Mouse (Mus musculus) forebrain, embryonic 13.5 days (tissue): Measurements from ENCODE around the gene Psmd11. TPM values are rescaled to one million over a fixed set of nuclear protein-coding genes. Genes with fewer than 3 reads are reported as not detected.
"Not testable (repeated sequence)": the region's sequence is repeated elsewhere in the genome, so short reads cannot be mapped to it uniquely, and the experiment has no call there.

ENCODE experiments used
- ATAC-seq: fragments of 200-750 bp; cut with Nextera tagmentation; 2 replicates; pipeline ENCODE4 v1.8.0; 2017
- H3K27ac ChIP-seq: fragments of 300-500 bp; sonication (generic); 2 replicates; pipeline ENCODE4 v1.5.1; 2015; ENCODE audit warnings: inconsistent platforms, mild to moderate bottlenecking, moderate library complexity
- H3K27me3 ChIP-seq: fragments of 300-500 bp; sonication (generic); 2 replicates; pipeline ENCODE4 v1.6.1; 2015; ENCODE audit warnings: mild to moderate bottlenecking, inconsistent platforms
- H3K36me3 ChIP-seq: fragments of 300-500 bp; sonication (generic); 2 replicates; pipeline ENCODE4 v1.6.1; 2015; ENCODE audit warnings: mild to moderate bottlenecking, inconsistent platforms; ENCODE audit not compliant: poor library complexity, severe bottlenecking
- H3K4me1 ChIP-seq: fragments of 300-500 bp; sonication (generic); 2 replicates; pipeline ENCODE4 v1.6.1; 2015; ENCODE audit warnings: inconsistent platforms
- H3K4me2 ChIP-seq: fragments of 300-500 bp; sonication (generic); 2 replicates; pipeline ENCODE4 v1.6.1; 2015; ENCODE audit warnings: inconsistent platforms, mild to moderate bottlenecking, moderate library complexity
- H3K4me3 ChIP-seq: fragments of 300-500 bp; sonication (generic); 2 replicates; pipeline ENCODE4 v1.5.1; 2015; ENCODE audit warnings: mild to moderate bottlenecking, inconsistent platforms
- H3K9ac ChIP-seq: fragments of 300-500 bp; sonication (generic); 2 replicates; pipeline ENCODE4 v1.6.1; 2015; ENCODE audit warnings: mild to moderate bottlenecking, inconsistent platforms
- H3K9me3 ChIP-seq: fragments of 300-500 bp; sonication (generic); replicated peaks from 2 replicates; pipeline ENCODE4 v1.6.1; 2016; ENCODE audit warnings: inconsistent platforms
- WGBS: fragments of 180-500 bp; shearing (Covaris S2); methylation state at CpG from one replicate; pipeline ENCODE4 v1.1.7; 2015; 5-methylcytosine and 5-hydroxymethylcytosine counted together
- polyA plus RNA-seq: library from polyadenylated mRNA; unstranded; fragments of >200 nt; fragmentation: Nextera tagmentation; extraction: Ambion mirVana; gene quantifications from 2 replicates; pipeline ENCODE4 v1.2.1, GENCODE M21; 2015

The Psmd11 gene
- 370 and 373 TPM in 2 replicates for polyA plus RNA-seq

DNA sequence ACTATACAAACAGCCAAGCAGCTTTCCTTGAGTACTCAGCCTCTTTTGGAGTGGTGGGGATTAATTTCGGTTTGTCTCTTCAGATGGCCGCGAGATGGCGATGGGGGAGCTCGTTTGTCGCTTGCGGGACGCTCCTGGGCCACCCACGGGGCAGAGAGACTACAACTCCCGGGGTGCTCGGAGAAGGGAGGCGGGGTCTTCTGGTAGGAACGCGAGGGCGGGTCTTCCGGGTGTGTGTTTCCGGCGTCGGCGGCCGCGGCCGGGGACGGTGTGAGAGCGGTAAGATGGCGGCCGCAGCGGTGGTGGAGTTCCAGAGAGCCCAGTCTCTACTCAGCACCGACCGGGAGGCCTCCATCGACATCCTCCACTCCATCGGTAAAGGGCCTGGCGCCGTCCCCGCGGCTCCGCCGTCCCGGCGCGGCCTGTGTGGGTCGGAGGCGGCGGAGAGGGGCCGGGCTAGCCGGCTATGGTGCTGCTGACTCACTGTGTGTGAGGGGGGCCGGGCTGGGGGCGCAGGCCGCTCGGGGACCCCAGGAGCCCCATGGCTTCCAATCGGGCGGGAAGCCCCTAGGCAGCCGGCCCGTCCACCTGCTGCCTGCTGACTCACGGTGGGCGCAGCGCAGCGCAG, at the start of gene Psmd11:
TSS of gene Psmd11 (plus strand) at position 235 of the 628 bp plus-strand sequence.
- Histone ChIP-seq H3K9me3 (no peaks in the 10 kb centered on the region), H3K9ac (peak within 1 kb of the TSS; percentile 96), H3K27me3 (no peaks in the 10 kb centered on the region), H3K36me3 (peaks cover 15% of the 10 kb centered on the region), H3K27ac (peak within 1 kb of the TSS; percentile 88), H3K4me1 (peaks cover 8% of the 10 kb centered on the region), H3K4me2 (peak within 1 kb of the TSS; percentile 89), H3K4me3 (peak within 1 kb of the TSS; percentile 98)
- ATAC-seq, result peak; percentile 100
- under 1% methylated on average over 54 of the region's 58 CpGs for WGBS

DNA sequence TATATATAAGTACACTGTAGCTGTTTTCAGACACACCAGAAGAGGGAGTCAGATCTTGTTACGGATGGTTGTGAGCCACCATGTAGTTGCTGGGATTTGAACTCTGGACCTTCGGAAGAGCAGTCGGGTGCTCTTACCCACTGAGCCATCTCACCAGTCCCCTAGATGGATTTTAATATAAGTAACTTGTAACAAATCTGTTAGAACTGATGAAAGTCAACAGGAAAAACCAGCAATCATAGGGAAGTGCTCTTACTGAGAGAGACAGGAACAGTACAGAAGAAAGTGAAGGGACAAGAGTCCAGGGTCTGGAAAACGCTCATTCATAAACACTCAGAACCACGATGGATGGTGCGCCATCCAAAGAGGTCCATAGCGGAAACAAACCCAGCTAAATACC, 49.2 kb upstream of the Psmd11 start:
- Histone ChIP-seq H3K4me1 (peaks cover 18% of the 10 kb centered on the region), H3K36me3 (peaks cover 13% of the 10 kb centered on the region)
- WGBS, result 94% methylated on average over 7 of the region's 7 CpGs
- H3K27me3 ChIP-seq, H3K9ac ChIP-seq, H3K4me2 ChIP-seq, H3K27ac ChIP-seq, H3K9me3 ChIP-seq, H3K4me3 ChIP-seq, ATAC-seq: not testable (repeated sequence)

DNA sequence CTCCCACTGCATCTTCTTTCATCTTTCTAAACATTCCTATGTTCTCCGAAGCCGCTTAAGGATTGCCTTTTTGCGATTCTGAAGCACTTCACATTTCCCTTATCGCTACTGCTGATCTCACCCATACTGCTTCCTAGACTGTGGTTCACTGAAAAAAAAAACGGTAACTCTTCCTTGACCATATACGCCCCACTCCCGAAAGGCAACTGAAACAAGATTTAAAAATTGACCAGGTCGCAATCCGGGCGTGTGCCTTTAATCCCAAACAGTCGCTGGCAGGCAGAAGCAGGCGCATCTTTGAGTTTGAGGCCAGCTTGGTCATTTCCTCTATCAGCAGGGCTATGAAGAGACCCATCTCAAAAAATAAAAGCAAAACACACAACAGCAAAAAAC, 45.8 kb upstream of the Psmd11 start:
- H3K4me3 ChIP-seq, result peak overlapping the region; percentile 97
- 8% methylated on average over 12 of the region's 12 CpGs for WGBS
- no peaks in the 10 kb centered on the region for H3K27me3 ChIP-seq
- H3K4me2 ChIP-seq, result peak overlapping the region; percentile 71
- H3K36me3 ChIP-seq, result peaks cover 7% of the 10 kb centered on the region
- H3K9me3 ChIP-seq, result no peaks in the 10 kb centered on the region
- H3K9ac ChIP-seq, result peak overlapping the region; percentile 99
- ATAC-seq, result peak; percentile 11
- H3K4me1 ChIP-seq, result peaks cover 40% of the 10 kb centered on the region
- peak overlapping the region; percentile 91 for H3K27ac ChIP-seq

DNA sequence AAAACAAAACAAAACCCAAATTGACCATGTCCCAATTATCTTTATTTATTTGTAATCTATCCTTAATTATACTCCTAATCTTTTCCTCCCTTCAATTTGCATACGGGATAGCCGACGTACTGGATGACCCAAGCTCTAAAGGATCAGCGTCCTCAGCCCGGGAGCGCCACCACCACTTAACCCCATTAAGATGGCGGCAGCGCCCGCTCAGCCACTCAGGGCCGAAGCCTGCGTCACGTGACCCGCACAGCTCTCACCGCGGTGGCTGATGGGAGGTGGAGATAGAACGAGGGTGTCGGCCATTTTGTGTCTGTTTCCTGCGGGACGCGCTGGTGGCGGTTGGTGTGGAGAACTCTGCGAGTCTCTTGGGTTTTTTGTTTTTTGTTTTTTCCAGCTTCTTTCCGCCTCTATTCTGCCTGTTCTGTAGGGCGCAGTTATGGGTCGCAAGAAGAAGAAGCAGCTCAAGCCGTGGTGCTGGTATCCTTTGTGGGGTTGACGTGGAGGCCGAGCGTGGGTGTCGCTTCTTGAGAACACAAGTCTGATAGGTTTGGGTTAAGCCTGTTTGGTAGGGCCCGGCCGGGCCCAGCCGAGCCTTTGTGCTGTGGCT, 45.3 kb upstream of the Psmd11 start, which contains the start of gene Zfp207:
TSS of gene Zfp207 (plus strand) at position 261 of the 607 bp plus-strand sequence.
- peak; percentile 97 for ATAC-seq
- Histone ChIP-seq H3K4me1 (peaks cover 43% of the 10 kb centered on the region), H3K9me3 (no peaks in the 10 kb centered on the region), H3K27me3 (no peaks in the 10 kb centered on the region), H3K4me2 (peak within 1 kb of the TSS; percentile 94), H3K9ac (peak within 1 kb of the TSS; percentile 99), H3K4me3 (peak within 1 kb of the TSS; percentile 97), H3K27ac (peak within 1 kb of the TSS; percentile 91), H3K36me3 (peaks cover 12% of the 10 kb centered on the region)
- WGBS, result under 1% methylated on average over 33 of the region's 33 CpGs

GRCm38 (mm10) chr11:80383626-80384046, 44.8 kb upstream of the Psmd11 start:
- Histone ChIP-seq H3K27ac (peak overlapping the region; percentile 91), H3K4me3 (peak overlapping the region; percentile 97), H3K36me3 (peaks cover 18% of the 10 kb centered on the region), H3K4me2 (peak overlapping the region; percentile 71), H3K4me1 (peaks cover 43% of the 10 kb centered on the region), H3K27me3 (no peaks in the 10 kb centered on the region), H3K9ac (peak overlapping the region; percentile 99), H3K9me3 (no peaks in the 10 kb centered on the region)
- under 1% methylated on average over 20 of the region's 20 CpGs for WGBS
- 0 out of 2 replicates have a peak, but pooled peaks have one; percentile 20 for ATAC-seq

GRCm38 (mm10) chr11:80384461-80384860, 44.0 kb upstream of the Psmd11 start:
- Histone ChIP-seq H3K27me3 (no peaks in the 10 kb centered on the region), H3K4me3 (peak overlapping the region; percentile 97), H3K36me3 (peaks cover 24% of the 10 kb centered on the region), H3K9ac (peak overlapping the region; percentile 99), H3K4me1 (peaks cover 43% of the 10 kb centered on the region), H3K27ac (no peak overlapping the region; the same call in 1 of the 2 replicates), H3K4me2 (peak overlapping the region; percentile 94), H3K9me3 (no peaks in the 10 kb centered on the region)
- ATAC-seq, result no peak

- Histone ChIP-seq H3K36me3 (peaks cover 29% of the 10 kb centered on the region), H3K4me2 (peak overlapping the region; percentile 94), H3K9ac (peak overlapping the region; percentile 99), H3K27ac (no peak overlapping the region), H3K4me1 (peaks cover 43% of the 10 kb centered on the region), H3K4me3 (peak overlapping the region; percentile 97), H3K27me3 (no peaks in the 10 kb centered on the region), H3K9me3 (no peaks in the 10 kb centered on the region)
- no peak for ATAC-seq
- 55% methylated on average over 4 of the region's 4 CpGs for WGBS
These were observed 43.4 kb upstream of the Psmd11 start for GRCm38 (mm10) chr11:80385055-80385454.

DNA sequence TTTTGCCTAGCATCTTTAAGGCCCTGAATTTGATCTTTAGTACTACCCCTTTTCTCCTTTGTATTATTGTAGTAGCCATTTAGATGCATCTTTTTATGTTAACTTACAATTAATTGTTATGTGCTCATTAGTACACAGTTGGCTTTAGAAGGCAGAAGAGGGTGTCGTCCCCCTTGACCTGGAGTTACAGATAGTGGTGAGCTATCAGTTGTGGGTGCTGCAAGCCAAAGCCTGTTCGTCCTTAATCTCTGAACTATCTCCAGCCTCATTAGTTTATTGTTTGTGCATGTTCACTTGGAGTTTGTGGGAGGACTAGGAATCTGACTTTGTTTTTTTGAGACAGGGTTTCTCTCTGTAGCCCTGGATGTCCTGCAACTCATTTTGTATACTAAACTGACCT, 41.6 kb upstream of the Psmd11 start:
- H3K9ac ChIP-seq, result no peak overlapping the region
- H3K4me2 ChIP-seq, result peak overlapping the region; percentile 94
- ATAC-seq, result no peak

GRCm38 (mm10) chr11:80389885-80390284, 38.5 kb upstream of the Psmd11 start:
- ATAC-seq, result no peak
- H3K36me3 ChIP-seq, result peaks cover 58% of the 10 kb centered on the region
- 79% methylated on average over 1 of the region's 1 CpGs for WGBS

More for the DNA sequence above, 41.6 kb upstream of the Psmd11 start:
- Histone ChIP-seq H3K9me3 (no peaks in the 10 kb centered on the region), H3K27ac (no peak overlapping the region), H3K4me3 (peak overlapping the region; percentile 97), H3K4me1 (peaks cover 43% of the 10 kb centered on the region), H3K27me3 (no peaks in the 10 kb centered on the region), H3K36me3 (peaks cover 38% of the 10 kb centered on the region)
- WGBS, result 78% methylated on average over 2 of the region's 2 CpGs

GRCm38 (mm10) chr11:80391407-80392120, 36.9 kb upstream of the Psmd11 start:
- no peak for ATAC-seq
- peaks cover 75% of the 10 kb centered on the region for H3K36me3 ChIP-seq

More at GRCm38 (mm10) chr11:80389885-80390284, 38.5 kb upstream of the Psmd11 start:
- Histone ChIP-seq H3K4me1 (peaks cover 29% of the 10 kb centered on the region), H3K9ac (no peak overlapping the region), H3K4me3 (no peak overlapping the region), H3K27me3 (no peaks in the 10 kb centered on the region), H3K27ac (no peak overlapping the region), H3K4me2 (no peak overlapping the region), H3K9me3 (no peaks in the 10 kb centered on the region)

GRCm38 (mm10) chr11:80395930-80396329, 32.5 kb upstream of the Psmd11 start:
- Histone ChIP-seq H3K9me3 (no peaks in the 10 kb centered on the region), H3K36me3 (peaks cover 78% of the 10 kb centered on the region), H3K4me1 (no peaks in the 10 kb centered on the region), H3K27me3 (no peaks in the 10 kb centered on the region), H3K27ac (no peak overlapping the region), H3K9ac (no peak overlapping the region), H3K4me2 (no peak overlapping the region), H3K4me3 (no peak overlapping the region)
- no peak for ATAC-seq
- 96% methylated on average over 3 of the region's 3 CpGs for WGBS

More at GRCm38 (mm10) chr11:80391407-80392120, 36.9 kb upstream of the Psmd11 start:
- no peaks in the 10 kb centered on the region for H3K27me3 ChIP-seq
- H3K4me2 ChIP-seq, result no peak overlapping the region
- no peak overlapping the region for H3K9ac ChIP-seq
- no peaks in the 10 kb centered on the region for H3K9me3 ChIP-seq
- H3K27ac ChIP-seq, result no peak overlapping the region
- H3K4me1 ChIP-seq, result peaks cover 12% of the 10 kb centered on the region
- no peak overlapping the region for H3K4me3 ChIP-seq
- 96% methylated on average over 2 of the region's 2 CpGs for WGBS

DNA sequence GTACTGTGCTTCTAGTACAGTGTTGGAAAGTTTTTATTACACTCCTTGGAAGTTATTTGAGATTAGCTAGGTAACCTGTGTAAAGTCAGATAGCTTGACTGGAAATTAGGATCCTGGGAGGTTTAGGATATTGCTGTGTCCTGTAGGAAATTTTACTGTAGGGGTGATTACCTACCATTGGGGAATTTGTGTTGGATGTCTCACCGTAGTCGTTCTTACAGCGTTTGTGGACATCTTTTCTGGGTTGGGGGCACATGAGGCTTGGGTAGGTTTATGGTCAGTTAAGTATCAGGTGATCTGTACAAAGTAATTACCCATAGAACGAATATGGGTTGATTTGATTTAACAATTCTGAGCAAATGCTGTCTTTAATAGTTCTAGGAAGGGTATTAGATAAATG, 31.8 kb upstream of the Psmd11 start:
- Histone ChIP-seq H3K27me3 (no peaks in the 10 kb centered on the region), H3K36me3 (peaks cover 77% of the 10 kb centered on the region), H3K9me3 (no peaks in the 10 kb centered on the region), H3K4me2 (no peak overlapping the region), H3K9ac (no peak overlapping the region), H3K27ac (no peak overlapping the region), H3K4me3 (no peak overlapping the region), H3K4me1 (no peaks in the 10 kb centered on the region)
- WGBS, result 94% methylated on average over 4 of the region's 4 CpGs
- no peak for ATAC-seq
